Mouse (Mus musculus): ENCODE measurements around the gene Gpsm3.

DNA sequence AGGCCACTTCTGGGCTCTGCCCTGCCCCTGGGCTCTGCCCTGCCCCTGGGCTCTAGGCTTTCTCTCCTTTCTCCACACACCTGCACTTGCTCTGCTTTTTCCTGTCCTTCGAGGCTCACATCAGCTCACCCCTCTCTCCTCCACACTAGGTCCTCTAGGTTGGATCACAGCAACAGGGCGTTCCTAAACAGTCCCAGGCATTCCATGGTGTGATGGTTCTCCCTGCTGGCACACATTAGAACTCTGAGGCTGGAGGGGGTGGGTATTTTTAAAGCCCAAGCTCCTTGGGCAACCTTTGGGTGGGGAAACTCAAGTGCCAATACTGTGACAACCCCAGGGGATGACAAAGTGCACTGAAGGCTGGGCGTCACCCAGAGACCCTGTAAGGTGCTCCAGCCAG is 47.9 kb downstream of the Gpsm3 start:
- no peak for TF ChIP-seq CTCF (IDR thresholded peaks at IDR 0.05; ENCODE audit: insufficient read depth, low read length)
- no peak for TF ChIP-seq POLR2A (IDR thresholded peaks at IDR 0.05; ENCODE audit: borderline replicate concordance, extremely low read depth, low read depth, low read length)

All from lung, adult 2 months (tissue).